Mouse (Mus musculus) C2C12 (cell line): ENCODE results near the gene Cfap299.

Experiments
- CEBPB ChIP-seq: IDR thresholded peaks from one replicate; pipeline ENCODE4 v1.6.1; 2011; ENCODE audit warnings: low read depth, mild to moderate bottlenecking, control low read depth, moderate library complexity
- CTCF ChIP-seq: IDR thresholded peaks from one replicate; pipeline ENCODE4 v1.5.1; 2011; ENCODE audit not compliant: control insufficient read depth, insufficient read depth, insufficient read length
- FOSL1 ChIP-seq: IDR thresholded peaks from one replicate; pipeline ENCODE4 v1.8.0; 2011; ENCODE audit warnings: mild to moderate bottlenecking, low read length; ENCODE audit not compliant: poor library complexity, insufficient read depth, severe bottlenecking
- MAX ChIP-seq: IDR thresholded peaks from one replicate; pipeline ENCODE4 v1.6.1; 2011; ENCODE audit warnings: mild to moderate bottlenecking, control low read depth
- MYOD1 ChIP-seq: IDR thresholded peaks from one replicate; pipeline ENCODE4 v1.6.1; 2011; ENCODE audit warnings: low read depth; ENCODE audit not compliant: control insufficient read depth, insufficient read length
- MYOG ChIP-seq: IDR thresholded peaks from one replicate; pipeline ENCODE4 v1.6.1; 2011; ENCODE audit not compliant: control insufficient read depth, insufficient read length; ENCODE audit errors: extremely low read depth
- USF1 ChIP-seq: IDR thresholded peaks from one replicate; pipeline ENCODE4 v1.6.1; 2011; ENCODE audit warnings: low read depth, mild to moderate bottlenecking, control low read depth, moderate library complexity

GRCm38 (mm10) chr5:98790894-98791607 is 461.9 kb downstream of the Cfap299 start:
- TF ChIP-seq MAX (no peak), CTCF (no peak), USF1 (no peak), MYOD1 (no peak), FOSL1 (no peak), MYOG (no peak), CEBPB (no peak)
